Mouse (Mus musculus): ENCODE results near the gene Afg1l.

GRCm38 (mm10) chr10:42347986-42348385, 130.4 kb downstream of the Afg1l start:
- TF ChIP-seq CTCF (conservative IDR thresholded peaks at IDR 0.05; ENCODE audit: insufficient read depth, insufficient read length, low read depth, low read length): no peak
- TF ChIP-seq POLR2A (IDR thresholded peaks at IDR 0.05; ENCODE audit: low read depth, low read length): no peak

Measured in kidney, adult 2 months (tissue).